Mouse (Mus musculus) intestine, embryonic 14.5 days (tissue): ENCODE results near the gene Diras2. TPM values are rescaled to one million over a fixed set of nuclear protein-coding genes. Genes with fewer than 3 reads are reported as not detected.
"Not testable (repeated sequence)": the region's sequence is repeated elsewhere in the genome, so short reads cannot be mapped to it uniquely, and the experiment has no call there.

Experiments used
- ATAC-seq: fragments of 200-750 bp; cut with Nextera tagmentation; replicated peaks from 2 replicates; pipeline ENCODE4 v1.8.0; 2017; ENCODE audit warnings: low read depth, moderate number of reproducible peaks, moderate TSS enrichment, moderate library complexity; ENCODE audit not compliant: low FRiP score, low TSS enrichment
- DNase-seq: peaks from one replicate; pipeline ENCODE4 v3.0.0-alpha.2; 2018; ENCODE audit warnings: low spot score
- H3K27ac ChIP-seq: fragments of 300-500 bp; sonication (generic); 2 replicates; pipeline ENCODE4 v1.5.1; 2014; ENCODE audit warnings: low read depth, mild to moderate bottlenecking, control low read depth
- H3K27me3 ChIP-seq: fragments of 300-500 bp; sonication (generic); replicated peaks from 2 replicates; pipeline ENCODE4 v1.6.1; 2014; ENCODE audit warnings: low read length, control low read depth; ENCODE audit not compliant: control insufficient read depth, insufficient read depth
- H3K36me3 ChIP-seq: fragments of 300-500 bp; sonication (generic); 2 replicates; pipeline ENCODE4 v1.6.1; 2014; ENCODE audit warnings: low read length, control low read depth; ENCODE audit not compliant: control insufficient read depth, insufficient read depth
- H3K4me1 ChIP-seq: fragments of 300-500 bp; sonication (generic); replicated peaks from 2 replicates; pipeline ENCODE4 v1.6.1; 2014; ENCODE audit warnings: low read length, control low read depth, mixed read lengths; ENCODE audit not compliant: control insufficient read depth, insufficient read depth
- H3K4me2 ChIP-seq: fragments of 300-500 bp; sonication (generic); 2 replicates; pipeline ENCODE4 v1.6.1; 2014; ENCODE audit warnings: low read length
- H3K4me3 ChIP-seq: fragments of 300-500 bp; sonication (generic); 2 replicates; pipeline ENCODE4 v1.5.1; 2014; ENCODE audit warnings: low read depth, low read length, control low read depth, mixed read lengths
- H3K9ac ChIP-seq: fragments of 300-500 bp; sonication (generic); 2 replicates; pipeline ENCODE4 v1.6.1; 2014; ENCODE audit warnings: mild to moderate bottlenecking, low read length
- H3K9me3 ChIP-seq: fragments of 300-500 bp; sonication (generic); 2 replicates; pipeline ENCODE4 v1.6.1; 2016; ENCODE audit warnings: low read length, control low read depth; ENCODE audit not compliant: control insufficient read depth
- WGBS: fragments of 180-500 bp; shearing (Covaris S2); extraction: QIAGEN DNeasy Blood & Tissue Kit; methylation state at CpG from one replicate; pipeline ENCODE4 v1.1.7; 2014; 5-methylcytosine and 5-hydroxymethylcytosine counted together
- polyA plus RNA-seq: library from polyadenylated mRNA; unstranded; fragments of >200 nt; fragmentation: Nextera tagmentation; extraction: Ambion mirVana; gene quantifications from 2 replicates; pipeline ENCODE4 v1.2.1, GENCODE M21; 2014

Gene Diras2
- polyA plus RNA-seq, 1 experiment from 2014 or later, result 0.58 TPM

GRCm38 (mm10) chr13:52517021-52517420 is 14.1 kb downstream of the Diras2 start:
- WGBS, result 52% methylated on average over 5 of the region's 5 CpGs
- no peak overlapping the region for H3K27ac ChIP-seq
- H3K4me2 ChIP-seq, result no peak overlapping the region
- H3K4me3 ChIP-seq, result no peak overlapping the region
- H3K36me3 ChIP-seq, result no peaks in the 10 kb centered on the region
- H3K9ac ChIP-seq, result no peak overlapping the region
- DNase-seq, result no peak
- H3K9me3 ChIP-seq, result no peaks in the 10 kb centered on the region
- no peak for ATAC-seq
- no peaks in the 10 kb centered on the region for H3K4me1 ChIP-seq
- no peaks in the 10 kb centered on the region for H3K27me3 ChIP-seq

- Histone ChIP-seq H3K36me3 (no peaks in the 10 kb centered on the region), H3K4me2 (no peak overlapping the region), H3K4me1 (no peaks in the 10 kb centered on the region), H3K27ac (no peak overlapping the region), H3K27me3 (no peaks in the 10 kb centered on the region), H3K4me3 (no peak overlapping the region), H3K9ac (no peak overlapping the region), H3K9me3 (no peaks in the 10 kb centered on the region)
- WGBS, result 69% methylated on average over 4 of the region's 4 CpGs
- no peak for ATAC-seq
- no peak for DNase-seq
Observed at GRCm38 (mm10) chr13:52516561-52516960, 14.5 kb downstream of the Diras2 start.

- no peaks in the 10 kb centered on the region for H3K9me3 ChIP-seq
- H3K27ac ChIP-seq, result no peak overlapping the region
- H3K4me2 ChIP-seq, result no peak overlapping the region
- WGBS, result 72% methylated on average over 3 of the region's 3 CpGs
- no peak overlapping the region for H3K4me3 ChIP-seq
- DNase-seq (no peak), ATAC-seq (no peak)
- no peak overlapping the region for H3K9ac ChIP-seq
- H3K36me3 ChIP-seq, result no peaks in the 10 kb centered on the region
- no peaks in the 10 kb centered on the region for H3K27me3 ChIP-seq
- no peaks in the 10 kb centered on the region for H3K4me1 ChIP-seq
Observed at GRCm38 (mm10) chr13:52516051-52516450, 15.0 kb downstream of the Diras2 start.

- H3K9me3 ChIP-seq, result no peaks in the 10 kb centered on the region
- H3K4me3 ChIP-seq, result no peak overlapping the region
- WGBS, result 81% methylated on average over 3 of the region's 3 CpGs
- H3K4me2 ChIP-seq, result no peak overlapping the region
- H3K27ac ChIP-seq, result no peak overlapping the region
- H3K9ac ChIP-seq, result no peak overlapping the region
- no peaks in the 10 kb centered on the region for H3K36me3 ChIP-seq
- ATAC-seq (no peak), DNase-seq (no peak)
- no peaks in the 10 kb centered on the region for H3K27me3 ChIP-seq
- H3K4me1 ChIP-seq, result 0 out of 2 replicates have a peak, but pooled peaks cover 3% of the 10 kb centered on the region
Observed at GRCm38 (mm10) chr13:52513554-52513953, 17.5 kb downstream of the Diras2 start.

- Histone ChIP-seq H3K4me2 (no peak overlapping the region), H3K27ac (no peak overlapping the region), H3K9me3 (no peaks in the 10 kb centered on the region), H3K9ac (no peak overlapping the region), H3K36me3 (no peaks in the 10 kb centered on the region), H3K27me3 (no peaks in the 10 kb centered on the region), H3K4me1 (0 out of 2 replicates have a peak, but pooled peaks cover 3% of the 10 kb centered on the region), H3K4me3 (no peak overlapping the region)
- ATAC-seq (no peak), DNase-seq (no peak)
- 51% methylated on average over 5 of the region's 5 CpGs for WGBS
Observed at GRCm38 (mm10) chr13:52512356-52512755, 18.7 kb downstream of the Diras2 start.

- ATAC-seq (no peak), DNase-seq (no peak)
- Histone ChIP-seq H3K4me3 (no peak overlapping the region), H3K4me2 (no peak overlapping the region), H3K27ac (no peak overlapping the region), H3K9me3 (no peaks in the 10 kb centered on the region), H3K9ac (no peak overlapping the region), H3K4me1 (0 out of 2 replicates have a peak, but pooled peaks cover 3% of the 10 kb centered on the region), H3K27me3 (no peaks in the 10 kb centered on the region), H3K36me3 (no peaks in the 10 kb centered on the region)
- WGBS, result 65% methylated on average over 4 of the region's 4 CpGs
Observed at GRCm38 (mm10) chr13:52510172-52510880, 20.8 kb downstream of the Diras2 start.

GRCm38 (mm10) chr13:52507460-52508293 is 23.4 kb downstream of the Diras2 start:
- H3K4me1 ChIP-seq, result 0 out of 2 replicates have a peak, but pooled peaks cover 3% of the 10 kb centered on the region
- H3K9me3 ChIP-seq, result no peaks in the 10 kb centered on the region
- no peak overlapping the region for H3K4me2 ChIP-seq
- ATAC-seq (no peak), DNase-seq (no peak)
- no peaks in the 10 kb centered on the region for H3K36me3 ChIP-seq
- 91% methylated on average over 35 of the region's 35 CpGs for WGBS
- H3K9ac ChIP-seq, result no peak overlapping the region
- no peak overlapping the region for H3K27ac ChIP-seq
- H3K27me3 ChIP-seq, result no peaks in the 10 kb centered on the region
- H3K4me3 ChIP-seq, result no peak overlapping the region

GRCm38 (mm10) chr13:52506822-52507221 is 24.3 kb downstream of the Diras2 start:
- H3K9me3 ChIP-seq, DNase-seq: not testable (repeated sequence)
- WGBS, result 71% methylated on average over 3 of the region's 3 CpGs

More at GRCm38 (mm10) chr13:52506822-52507221, 24.3 kb downstream of the Diras2 start:
- not testable (repeated sequence) for H3K9ac ChIP-seq, ATAC-seq, H3K27ac ChIP-seq, H3K36me3 ChIP-seq, H3K4me3 ChIP-seq, H3K4me1 ChIP-seq, H3K4me2 ChIP-seq, H3K27me3 ChIP-seq
